Comparison of ENCODE assay signal across 8 mouse cellular contexts in the genomic region with DNA sequence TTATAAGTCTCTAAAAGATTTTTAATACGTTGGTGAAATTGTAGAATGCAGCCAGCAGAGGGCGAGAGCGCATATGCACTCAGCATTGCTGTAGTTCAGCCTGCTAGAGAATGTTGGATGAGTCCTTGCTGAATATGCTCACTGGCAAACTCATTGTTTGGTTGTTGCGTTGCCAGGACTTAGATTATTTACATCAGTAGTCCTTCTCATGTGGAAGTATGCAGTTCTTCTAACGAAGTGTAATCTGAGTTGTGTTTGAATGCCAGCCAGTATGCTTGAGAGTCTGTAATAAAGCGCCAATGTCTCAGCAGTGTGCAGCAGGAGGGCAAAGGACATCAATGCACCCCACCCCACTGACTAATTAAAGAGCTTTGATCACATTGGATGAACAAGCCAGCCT.
A peak's percentile ranks its signal among the peaks of the same experiment; 100 is the strongest.
DNase-seq lines count a peak whose midpoint lies in the region; ATAC-seq lines count a peak whose summit lies in the region.

No protein-coding gene starts in this region.

- H3K4me1 ChIP-seq in heart, embryonic 12.5 days (replicated peaks) = no peaks in the 10 kb centered on the region
- H3K4me1 ChIP-seq in limb, embryonic 10.5 days = no peaks in the 10 kb centered on the region
- H3K4me1 ChIP-seq in neural tube, embryonic 11.5 days (ENCODE audit: control insufficient read depth, insufficient read depth, low read length) = no peaks in the 10 kb centered on the region

- DNase-seq in heart, postnatal 10 days = peak; percentile 55 to 68
- DNase-seq in cerebellum, adult 8-10 months = peak; percentile 75
- DNase-seq in kidney, adult 9 months = peak; percentile 39
- DNase-seq in limb, embryonic 10.5 days (ENCODE audit: low spot score) = peak; percentile 55
- peak; percentile 65 for DNase-seq in neural tube, embryonic 11.5 days (ENCODE audit: low spot score)
- peak; percentile 7 for DNase-seq in thymus, postnatal 14 days

- no peak overlapping the region for H3K4me3 ChIP-seq in heart, embryonic 12.5 days
- H3K4me3 ChIP-seq in limb, embryonic 10.5 days = no peak overlapping the region
- no peak overlapping the region for H3K4me3 ChIP-seq in neural tube, embryonic 11.5 days (ENCODE audit: low read depth, low read length)

- ATAC-seq in heart, embryonic 12.5 days (ENCODE audit: insufficient number of reproducible peaks, low FRiP score) = no peak
- peak; percentile 95 for ATAC-seq in frontal cortex, adult (ENCODE audit: low TSS enrichment)
- peak; percentile 79 for ATAC-seq in neural tube, embryonic 11.5 days (ENCODE audit: insufficient read depth, low FRiP score, low TSS enrichment)

- no peaks in the 10 kb centered on the region for H3K9me3 ChIP-seq in heart, embryonic 12.5 days (replicated peaks)
- no peaks in the 10 kb centered on the region for H3K9me3 ChIP-seq in limb, embryonic 10.5 days (replicated peaks)
- no peaks in the 10 kb centered on the region for H3K9me3 ChIP-seq in neural tube, embryonic 11.5 days (ENCODE audit: control insufficient read depth, low read length)

- H3K4me2 ChIP-seq in heart, embryonic 12.5 days = no peak overlapping the region
- H3K4me2 ChIP-seq in neural tube, embryonic 11.5 days (ENCODE audit: low read depth) = no peak overlapping the region

- H3K36me3 ChIP-seq in heart, embryonic 12.5 days = no peaks in the 10 kb centered on the region
- H3K36me3 ChIP-seq in limb, embryonic 10.5 days = no peaks in the 10 kb centered on the region
- no peaks in the 10 kb centered on the region for H3K36me3 ChIP-seq in neural tube, embryonic 11.5 days (ENCODE audit: control insufficient read depth, insufficient read depth, low read length)

- no peak overlapping the region for H3K9ac ChIP-seq in heart, embryonic 12.5 days
- H3K9ac ChIP-seq in neural tube, embryonic 11.5 days (ENCODE audit: low read length) = no peak overlapping the region

- H3K27me3 ChIP-seq in heart, embryonic 12.5 days (replicated peaks) = no peaks in the 10 kb centered on the region
- no peaks in the 10 kb centered on the region for H3K27me3 ChIP-seq in limb, embryonic 10.5 days (ENCODE audit: low read depth, poor library complexity, severe bottlenecking)
- H3K27me3 ChIP-seq in neural tube, embryonic 11.5 days (ENCODE audit: control insufficient read depth, insufficient read depth, low read length) = no peaks in the 10 kb centered on the region

- intact Hi-C loops in heart, postnatal 10 days (cut with DNase I) = loop anchor here (2.0 to 5.0 kb wide), 3 partner anchors 210 to 1152 kb away; a partner anchor contains a TSS

- no peak overlapping the region for H3K27ac ChIP-seq in heart, embryonic 12.5 days (ENCODE audit: poor library complexity, severe bottlenecking)
- no peak overlapping the region for H3K27ac ChIP-seq in limb, embryonic 10.5 days
- H3K27ac ChIP-seq in neural tube, embryonic 11.5 days (ENCODE audit: low read depth, low read length) = no peak overlapping the region

- 15% methylated on average over 6 of the region's 6 CpGs for WGBS in heart, embryonic 12.5 days
- WGBS in limb, embryonic 10.5 days = 16% methylated on average over 6 of the region's 6 CpGs
- 8% methylated on average over 6 of the region's 6 CpGs for WGBS in neural tube, embryonic 11.5 days

Comparison
In these comparisons a context has a peak if more than half of its experiments do, and no peak if none do; other contexts are left out.
1. DNase-seq: peak in every context shown above with its lines; median percentile 75 in cerebellum, adult 8-10 months; 65 in neural tube, embryonic 11.5 days; 62 in heart, postnatal 10 days; 55 in limb, embryonic 10.5 days; 39 in kidney, adult 9 months; 7 in thymus, postnatal 14 days.